Mouse (Mus musculus) stomach, postnatal 0 days (tissue): Measurements from ENCODE around the gene Gpr83. TPM values are rescaled to one million over a fixed set of nuclear protein-coding genes. Genes with fewer than 3 reads are reported as not detected.

Experiments
- ATAC-seq: fragments of 200-750 bp; cut with Nextera tagmentation; 2 replicates; pipeline ENCODE4 v1.8.0; 2017; ENCODE audit not compliant: low FRiP score, low TSS enrichment
- DNase-seq: peaks from one replicate; pipeline ENCODE4 v3.0.0-alpha.2; 2016; ENCODE audit warnings: low spot score
- H3K27ac ChIP-seq: fragments of 300-500 bp; sonication (generic); replicated peaks from 2 replicates; pipeline ENCODE4 v1.5.1; 2014; ENCODE audit warnings: mild to moderate bottlenecking, control low read depth
- H3K27me3 ChIP-seq: fragments of 300-500 bp; sonication (generic); 2 replicates; pipeline ENCODE4 v1.6.1; 2014; ENCODE audit warnings: low read length; ENCODE audit not compliant: control insufficient read depth, insufficient read depth
- H3K36me3 ChIP-seq: fragments of 300-500 bp; sonication (generic); 2 replicates; pipeline ENCODE4 v1.6.1; 2014; ENCODE audit warnings: low read length, mixed read lengths; ENCODE audit not compliant: control insufficient read depth, insufficient read depth
- H3K4me1 ChIP-seq: fragments of 300-500 bp; sonication (generic); replicated peaks from 2 replicates; pipeline ENCODE4 v1.6.1; 2014; ENCODE audit warnings: antibody characterized with exemption; ENCODE audit not compliant: control insufficient read depth, insufficient read depth
- H3K4me2 ChIP-seq: fragments of 300-500 bp; sonication (generic); replicated peaks from 2 replicates; pipeline ENCODE4 v1.6.1; 2014; ENCODE audit warnings: low read depth, mild to moderate bottlenecking, control low read depth, moderate library complexity
- H3K4me3 ChIP-seq: fragments of 300-500 bp; sonication (generic); 2 replicates; pipeline ENCODE4 v1.5.1; 2014; ENCODE audit warnings: low read depth, low read length, control low read depth
- H3K9ac ChIP-seq: fragments of 300-500 bp; sonication (generic); 2 replicates; pipeline ENCODE4 v1.6.1; 2014; ENCODE audit warnings: mild to moderate bottlenecking, low read length, control low read depth, mixed read lengths
- H3K9me3 ChIP-seq: fragments of 300-500 bp; sonication (generic); 2 replicates; pipeline ENCODE4 v1.6.1; 2016; ENCODE audit warnings: low read length; ENCODE audit not compliant: control insufficient read depth
- CTCF ChIP-seq: IDR thresholded peaks from 2 replicates; pipeline ENCODE4 v1.5.1; 2016; ENCODE audit warnings: antibody characterized with exemption, low read depth, mild to moderate bottlenecking, moderate library complexity
- EP300 ChIP-seq: optimal IDR thresholded peaks from 2 replicates; pipeline ENCODE3; 2016; ENCODE audit warnings: antibody characterized with exemption
- WGBS: fragments of 180-500 bp; shearing (Covaris S2); extraction: QIAGEN DNeasy Blood & Tissue Kit; methylation state at CpG from one replicate; pipeline ENCODE4 v1.1.7; 2014; 5-methylcytosine and 5-hydroxymethylcytosine counted together
- polyA plus RNA-seq: library from polyadenylated mRNA; unstranded; fragments of >200 nt; fragmentation: Nextera tagmentation; extraction: Ambion mirVana; gene quantifications from 2 replicates; pipeline ENCODE4 v1.2.1, GENCODE M21; 2015

Gpr83 gene
- polyA plus RNA-seq, 1 experiment from 2014 or later, result 0.28 TPM

DNA sequence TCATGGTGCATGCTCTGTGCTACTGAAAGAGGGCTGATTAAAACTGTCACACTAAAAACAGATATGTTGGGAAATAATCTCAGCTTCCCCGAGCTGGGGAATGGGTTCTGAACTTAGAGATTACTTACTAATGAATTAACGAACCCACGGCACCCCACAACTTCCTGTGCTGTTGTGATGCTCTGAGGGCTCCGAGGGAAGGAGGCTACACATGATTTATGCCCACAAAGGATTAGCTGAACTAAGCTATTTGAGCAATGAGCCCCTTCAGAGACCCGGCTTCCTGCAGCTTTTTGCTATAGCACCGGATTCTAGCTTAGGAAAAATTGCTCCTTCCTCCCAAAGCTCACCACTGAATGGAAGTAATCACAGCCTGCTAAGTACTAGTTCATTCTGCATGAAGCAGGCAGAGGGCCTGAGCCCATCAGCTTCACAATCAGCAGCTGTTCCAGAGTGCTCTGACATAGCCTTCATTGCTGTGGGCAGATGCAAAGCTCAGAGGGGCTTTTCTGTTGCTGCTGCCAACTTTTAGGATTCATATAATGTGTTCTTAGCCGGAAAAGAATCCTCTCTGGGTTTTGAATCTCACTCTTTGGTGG is 35.3 kb downstream of the Gpr83 start:
- H3K9ac ChIP-seq, result no peak overlapping the region
- no peak overlapping the region for H3K27ac ChIP-seq
- TF ChIP-seq EP300 (no peak), CTCF (no peak)
- no peaks in the 10 kb centered on the region for H3K36me3 ChIP-seq
- no peak overlapping the region for H3K4me2 ChIP-seq
- H3K9me3 ChIP-seq, result no peaks in the 10 kb centered on the region
- DNase-seq (no peak), ATAC-seq (no peak)
- no peak overlapping the region for H3K4me3 ChIP-seq
- no peaks in the 10 kb centered on the region for H3K27me3 ChIP-seq
- H3K4me1 ChIP-seq, result no peaks in the 10 kb centered on the region
- WGBS, result 51% methylated on average over 7 of the region's 7 CpGs

DNA sequence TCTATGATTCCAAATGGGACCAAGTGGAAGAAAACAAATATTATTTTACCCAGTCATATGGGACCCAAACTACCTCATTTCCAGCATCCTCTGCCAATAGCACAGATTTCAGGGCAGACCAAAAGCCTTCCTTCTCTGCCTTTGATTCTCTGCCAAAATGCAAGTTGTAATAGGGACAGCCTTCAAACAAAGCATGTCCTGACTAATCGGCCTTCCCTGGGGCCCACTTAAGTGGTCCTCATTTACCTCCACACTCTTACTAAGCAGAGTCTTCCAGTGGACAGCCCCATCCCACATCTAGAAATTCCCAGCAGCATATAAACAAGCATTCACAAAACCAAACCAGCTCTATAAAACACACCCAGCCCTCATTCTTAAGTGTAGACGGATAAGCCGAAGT is 37.1 kb downstream of the Gpr83 start:
- no peak for DNase-seq
- Histone ChIP-seq H3K27ac (no peak overlapping the region), H3K9me3 (no peaks in the 10 kb centered on the region), H3K4me1 (no peaks in the 10 kb centered on the region), H3K9ac (no peak overlapping the region), H3K4me2 (no peak overlapping the region), H3K27me3 (no peaks in the 10 kb centered on the region), H3K36me3 (no peaks in the 10 kb centered on the region), H3K4me3 (no peak overlapping the region)
- no peak for TF ChIP-seq CTCF
- no peak for TF ChIP-seq EP300
- 54% methylated on average over 3 of the region's 3 CpGs for WGBS
- ATAC-seq, result no peak

DNA sequence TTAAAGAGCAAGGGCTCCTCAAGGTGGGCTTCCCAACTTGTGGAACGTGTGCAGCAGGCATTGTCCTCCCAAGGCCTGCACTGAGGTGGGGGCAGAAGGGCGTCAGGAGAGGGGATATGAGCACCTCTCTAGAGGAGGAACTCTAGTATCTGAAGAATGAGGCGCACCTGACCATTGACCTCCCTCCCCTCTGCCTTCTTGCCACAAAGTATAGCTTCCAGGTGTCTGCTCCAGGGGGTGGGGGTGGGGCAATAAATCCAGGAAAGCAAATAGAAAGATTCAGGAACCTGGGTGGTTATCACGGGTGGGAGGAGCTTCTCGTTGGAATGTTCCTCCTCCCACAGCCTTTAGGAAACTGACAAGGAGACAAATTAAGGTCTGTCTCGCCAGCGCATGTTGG is 41.7 kb downstream of the Gpr83 start:
- no peak overlapping the region for H3K4me3 ChIP-seq
- no peak overlapping the region for H3K4me2 ChIP-seq
- H3K9me3 ChIP-seq, result no peaks in the 10 kb centered on the region
- 38% methylated on average over 7 of the region's 7 CpGs for WGBS
- H3K9ac ChIP-seq, result no peak overlapping the region
- no peak for TF ChIP-seq EP300
- no peak for TF ChIP-seq CTCF
- no peaks in the 10 kb centered on the region for H3K27me3 ChIP-seq
- peak; percentile 21 for DNase-seq
- no peaks in the 10 kb centered on the region for H3K36me3 ChIP-seq
- ATAC-seq, result 0 out of 2 replicates have a peak, but pooled peaks have one; percentile 19
- H3K27ac ChIP-seq, result no peak overlapping the region
- no peaks in the 10 kb centered on the region for H3K4me1 ChIP-seq

DNA sequence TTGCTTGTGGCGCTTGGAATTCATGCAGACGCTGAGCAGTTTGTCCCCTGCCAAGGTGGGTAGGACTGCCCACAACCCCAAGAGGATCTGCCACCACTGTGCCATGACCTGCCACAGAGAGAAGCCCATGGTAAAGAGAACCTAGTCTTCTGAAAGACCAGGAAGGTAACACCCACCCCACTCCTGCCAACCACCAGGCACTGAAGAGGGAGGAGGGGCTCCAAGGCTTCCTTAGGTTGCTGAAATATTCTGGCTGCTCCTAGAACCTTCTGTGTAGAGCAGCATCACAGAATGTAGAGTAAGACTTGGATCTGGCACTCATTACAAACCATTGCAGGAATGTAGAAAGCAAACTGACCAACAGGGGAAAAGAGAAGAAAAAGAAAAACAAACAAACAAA is 42.4 kb downstream of the Gpr83 start:
- Histone ChIP-seq H3K36me3 (no peaks in the 10 kb centered on the region), H3K27ac (no peak overlapping the region), H3K9me3 (no peaks in the 10 kb centered on the region), H3K4me3 (no peak overlapping the region), H3K4me1 (no peaks in the 10 kb centered on the region), H3K27me3 (no peaks in the 10 kb centered on the region), H3K9ac (no peak overlapping the region), H3K4me2 (no peak overlapping the region)
- TF ChIP-seq CTCF, result no peak
- TF ChIP-seq EP300, result no peak
- DNase-seq (no peak), ATAC-seq (no peak)
- 96% methylated on average over 2 of the region's 2 CpGs for WGBS

DNA sequence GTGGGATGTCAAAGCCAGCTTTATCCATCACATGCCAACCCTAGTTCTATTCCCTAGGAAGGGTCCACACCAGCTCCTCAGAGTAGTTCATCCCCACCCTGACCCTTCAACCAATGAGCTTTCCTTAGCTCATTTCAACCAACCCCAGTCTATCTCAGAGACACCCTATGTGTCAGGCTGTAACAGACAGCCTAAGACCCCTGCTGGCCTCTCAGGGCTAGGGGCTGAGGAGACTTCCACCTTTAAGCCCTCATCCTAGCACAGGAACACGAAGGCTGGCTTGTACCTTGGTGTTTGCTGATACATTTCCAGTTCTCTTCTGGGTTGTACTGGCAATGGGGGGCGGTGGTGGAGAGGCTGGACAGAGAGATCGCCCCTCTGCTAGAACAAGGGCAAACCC is 43.0 kb downstream of the Gpr83 start:
- H3K4me3 ChIP-seq, result no peak overlapping the region
- 91% methylated on average over 3 of the region's 3 CpGs for WGBS
- no peaks in the 10 kb centered on the region for H3K36me3 ChIP-seq
- no peak overlapping the region for H3K4me2 ChIP-seq
- H3K9me3 ChIP-seq, result no peaks in the 10 kb centered on the region
- no peak overlapping the region for H3K27ac ChIP-seq
- ATAC-seq (no peak), DNase-seq (no peak)
- no peak overlapping the region for H3K9ac ChIP-seq
- H3K4me1 ChIP-seq, result no peaks in the 10 kb centered on the region
- TF ChIP-seq CTCF, result no peak
- TF ChIP-seq EP300, result no peak
- H3K27me3 ChIP-seq, result no peaks in the 10 kb centered on the region

DNA sequence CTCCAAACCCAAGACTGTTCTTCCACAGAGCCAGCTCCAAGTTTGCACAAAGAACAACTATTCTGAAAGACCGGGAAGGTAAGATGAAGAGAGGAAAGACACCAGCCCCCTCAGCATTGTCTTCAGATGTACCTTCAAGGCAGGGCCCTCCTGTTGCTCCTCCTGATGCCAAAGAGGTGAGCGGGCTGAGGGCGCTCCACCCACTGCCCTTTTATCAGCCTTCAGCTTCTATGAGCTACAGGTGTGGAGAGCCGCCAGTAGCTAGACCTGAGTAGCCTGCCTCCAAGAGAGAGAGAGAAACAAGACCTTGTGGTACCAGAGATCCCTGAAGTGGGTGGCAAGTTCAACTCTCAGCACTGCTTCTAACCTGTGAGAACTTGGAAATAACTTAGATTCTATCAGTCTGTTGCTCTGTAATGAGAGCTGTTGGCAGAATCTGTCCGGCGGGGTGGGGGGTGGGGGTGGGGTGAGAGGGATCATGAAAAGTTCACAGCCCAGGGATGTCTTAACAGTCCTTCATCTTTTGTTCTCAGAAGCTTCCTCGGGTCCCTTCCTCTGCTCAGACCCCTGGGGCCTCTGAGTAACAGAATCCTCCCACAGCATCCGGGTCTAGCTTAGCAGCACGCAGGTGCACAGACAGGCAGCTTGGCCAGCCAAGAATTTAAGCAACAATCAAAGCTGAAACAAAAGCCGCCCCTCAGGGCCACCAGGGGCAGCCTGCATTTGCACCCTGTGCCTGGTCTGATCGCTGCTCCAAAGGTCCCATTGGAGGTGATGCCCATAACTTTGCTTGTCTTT is 43.8 kb downstream of the Gpr83 start, which contains the start of gene Izumo1r:
Izumo1r (minus strand) TSS at position 369 of the 798 bp plus-strand sequence.
- Histone ChIP-seq H3K4me3 (no peak within 1 kb of the TSS), H3K9ac (no peak within 1 kb of the TSS)
- no peak for DNase-seq

More for the DNA sequence above, 43.8 kb downstream of the Gpr83 start, which contains the start of gene Izumo1r:
- Histone ChIP-seq H3K4me1 (no peaks in the 10 kb centered on the region), H3K27me3 (no peaks in the 10 kb centered on the region), H3K4me2 (no peak within 1 kb of the TSS), H3K36me3 (no peaks in the 10 kb centered on the region), H3K9me3 (no peaks in the 10 kb centered on the region), H3K27ac (no peak within 1 kb of the TSS)
- 0 out of 2 replicates have a peak, but pooled peaks have one; percentile 12 for ATAC-seq
- 45% methylated on average over 11 of the region's 11 CpGs for WGBS
- TF ChIP-seq EP300, result no peak
- TF ChIP-seq CTCF, result no peak
